Mouse (Mus musculus) heart, embryonic 15.5 days (tissue): ENCODE data around the gene Tmbim6. TPM values are rescaled to one million over a fixed set of nuclear protein-coding genes. Genes with fewer than 3 reads are reported as not detected.
"Not testable (repeated sequence)": the region's sequence is repeated elsewhere in the genome, so short reads cannot be mapped to it uniquely, and the experiment has no call there.

Experiments used
- ATAC-seq: fragments of 200-750 bp; cut with Nextera tagmentation; replicated peaks from 2 replicates; pipeline ENCODE4 v1.8.0; 2017; ENCODE audit warnings: low read depth, moderate TSS enrichment; ENCODE audit not compliant: insufficient number of reproducible peaks, insufficient read depth, low FRiP score
- H3K27ac ChIP-seq: fragments of 300-500 bp; sonication (generic); 2 replicates; pipeline ENCODE4 v1.5.1; 2015; ENCODE audit warnings: mild to moderate bottlenecking, inconsistent platforms
- H3K27me3 ChIP-seq: fragments of 300-500 bp; sonication (generic); 2 replicates; pipeline ENCODE4 v1.6.1; 2015; ENCODE audit warnings: inconsistent platforms
- H3K36me3 ChIP-seq: fragments of 300-500 bp; sonication (generic); 2 replicates; pipeline ENCODE4 v1.6.1; 2015; ENCODE audit warnings: mild to moderate bottlenecking, inconsistent platforms
- H3K4me1 ChIP-seq: fragments of 300-500 bp; sonication (generic); replicated peaks from 2 replicates; pipeline ENCODE4 v1.6.1; 2015; ENCODE audit warnings: inconsistent platforms
- H3K4me2 ChIP-seq: fragments of 300-500 bp; sonication (generic); 2 replicates; pipeline ENCODE4 v1.6.1; 2015; ENCODE audit warnings: inconsistent platforms, mild to moderate bottlenecking, moderate library complexity
- H3K4me3 ChIP-seq: fragments of 300-500 bp; sonication (generic); 2 replicates; pipeline ENCODE4 v1.5.1; 2015; ENCODE audit warnings: mild to moderate bottlenecking, inconsistent platforms
- H3K9ac ChIP-seq: fragments of 300-500 bp; sonication (generic); 2 replicates; pipeline ENCODE4 v1.6.1; 2015; ENCODE audit warnings: mild to moderate bottlenecking, inconsistent platforms
- H3K9me3 ChIP-seq: fragments of 300-500 bp; sonication (generic); replicated peaks from 2 replicates; pipeline ENCODE4 v1.6.1; 2016; ENCODE audit warnings: inconsistent platforms
- WGBS: fragments of 180-500 bp; shearing (Covaris S2); methylation state at CpG from one replicate; pipeline ENCODE4 v1.1.7; 2015; ENCODE audit warnings: mixed read lengths; 5-methylcytosine and 5-hydroxymethylcytosine counted together
- polyA plus RNA-seq: library from polyadenylated mRNA; unstranded; fragments of >200 nt; fragmentation: Nextera tagmentation; extraction: Ambion mirVana; gene quantifications from 2 replicates; pipeline ENCODE4 v1.2.1, GENCODE M21; 2015

The Tmbim6 gene
- polyA plus RNA-seq, 1 experiment from 2014 or later: 221 TPM

DNA sequence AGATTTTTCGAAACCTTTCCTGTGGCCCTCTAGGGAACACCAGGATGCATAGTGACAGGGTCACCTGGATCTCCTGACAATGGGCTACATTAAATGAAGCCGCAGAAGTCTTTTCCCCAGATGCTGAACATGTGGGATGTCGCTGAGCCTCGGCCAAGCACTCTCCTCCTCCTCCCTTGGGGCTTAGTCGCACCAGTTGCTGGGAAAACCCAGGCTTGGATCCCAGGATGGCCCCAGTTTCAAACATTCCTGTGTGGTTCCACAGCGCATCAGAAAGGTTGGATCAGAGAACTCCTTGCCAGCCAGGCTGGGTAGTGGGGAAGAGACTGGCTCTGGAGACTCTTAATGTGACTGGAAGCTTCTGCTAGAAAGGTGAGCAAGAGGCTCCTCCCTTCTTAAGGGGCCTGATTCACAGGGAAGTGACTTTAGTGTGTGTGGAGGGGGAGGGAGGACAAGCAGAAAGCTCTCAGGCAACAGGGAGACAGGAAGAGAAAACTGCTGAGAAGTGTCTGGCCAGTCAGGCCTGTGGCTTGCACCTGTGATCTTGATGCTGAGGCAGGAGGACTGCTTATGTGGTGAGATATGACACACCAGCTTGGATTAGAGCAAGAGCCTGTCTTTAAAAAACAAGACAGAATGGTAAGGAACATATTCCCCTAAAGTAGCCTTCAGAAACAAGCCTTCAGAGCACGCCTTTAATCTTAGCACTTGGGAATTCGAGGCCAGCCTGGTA, 46.5 kb downstream of the Tmbim6 start:
- H3K27ac ChIP-seq: peak overlapping the region; percentile 57
- H3K9me3 ChIP-seq: no peaks in the 10 kb centered on the region
- no peaks in the 10 kb centered on the region for H3K36me3 ChIP-seq
- no peak for ATAC-seq
- 77% methylated on average over 8 of the region's 8 CpGs for WGBS
- H3K27me3 ChIP-seq: no peaks in the 10 kb centered on the region
- H3K4me3 ChIP-seq: no peak overlapping the region
- H3K9ac ChIP-seq: no peak overlapping the region
- no peak overlapping the region for H3K4me2 ChIP-seq
- H3K4me1 ChIP-seq: peaks cover 64% of the 10 kb centered on the region

DNA sequence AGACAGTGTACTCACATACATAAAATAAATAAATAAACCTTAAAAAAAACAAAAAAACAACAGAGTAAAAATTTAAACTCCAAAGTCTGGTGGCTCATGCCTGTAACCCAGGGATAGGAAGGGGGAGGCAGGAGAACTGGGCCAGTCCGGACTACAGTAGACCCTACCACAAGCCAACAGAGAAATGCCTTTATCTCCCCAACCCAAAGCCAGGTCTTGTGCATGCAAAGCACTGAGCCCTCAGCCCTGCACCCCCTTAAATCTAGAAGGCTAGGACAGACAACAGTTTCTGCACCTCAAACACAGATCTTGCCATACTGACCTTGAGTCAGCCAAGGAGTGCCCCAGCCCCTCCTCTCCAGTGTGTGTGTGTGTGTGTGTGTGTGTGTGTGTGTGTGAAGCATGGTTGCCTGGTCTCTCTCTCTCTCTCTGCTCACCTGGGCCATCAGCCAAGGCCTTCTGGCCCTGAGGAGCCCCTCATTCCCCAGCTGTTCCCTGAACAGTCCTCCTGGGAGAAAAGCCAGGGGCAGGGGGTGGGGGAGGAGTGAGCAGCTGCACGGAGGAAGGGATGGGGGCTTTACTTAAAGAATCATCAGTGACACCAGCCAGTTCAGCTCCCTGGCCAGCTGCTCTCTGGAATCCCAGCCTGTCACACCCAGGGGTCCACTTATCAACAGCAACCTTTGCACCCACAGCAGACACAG, 47.6 kb downstream of the Tmbim6 start:
- Histone ChIP-seq H3K9ac (peak overlapping the region; percentile 29; the same call in 1 of the 2 replicates), H3K36me3 (no peaks in the 10 kb centered on the region), H3K27me3 (no peaks in the 10 kb centered on the region), H3K27ac (peak overlapping the region; percentile 90), H3K4me2 (peak overlapping the region; percentile 39), H3K9me3 (no peaks in the 10 kb centered on the region), H3K4me3 (no peak overlapping the region), H3K4me1 (peaks cover 54% of the 10 kb centered on the region)
- ATAC-seq: peak; percentile 83
- WGBS: 27% methylated on average over 2 of the region's 2 CpGs

DNA sequence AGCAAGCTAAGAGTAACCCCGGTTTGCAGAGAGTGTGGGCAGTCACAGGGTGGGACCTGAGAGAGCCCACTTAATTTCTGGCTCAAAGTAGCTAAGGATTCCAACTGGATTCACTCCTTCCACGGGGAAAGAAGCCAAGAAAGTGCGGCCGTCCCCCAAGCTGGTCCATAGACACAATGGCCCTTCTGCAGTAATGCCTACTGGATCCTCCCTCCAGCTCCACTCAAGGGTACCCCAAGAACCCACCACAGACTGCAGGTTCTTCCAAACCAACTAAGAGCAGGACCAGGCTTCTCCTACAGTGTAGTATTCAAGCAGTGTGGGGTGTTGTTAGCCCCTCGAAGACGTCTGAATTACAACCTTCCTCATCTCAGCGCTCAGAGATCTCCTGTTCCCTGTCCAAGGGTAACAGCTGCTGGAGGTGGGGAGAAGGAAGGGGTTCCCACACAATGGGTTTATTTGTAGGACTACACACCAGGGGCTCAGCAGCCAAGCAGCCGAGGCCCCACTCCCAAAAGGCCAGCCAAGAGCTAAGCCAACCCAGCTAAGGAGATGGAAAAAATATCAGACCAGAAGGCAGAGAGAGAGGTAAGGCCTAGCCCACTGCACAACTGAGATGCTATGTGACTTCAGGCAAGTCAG, 48.3 kb downstream of the Tmbim6 start:
- Histone ChIP-seq H3K4me2 (peak overlapping the region; percentile 39), H3K9ac (0 out of 2 replicates have a peak overlapping the region, but pooled peaks have one; percentile 29), H3K27ac (peak overlapping the region; percentile 90), H3K9me3 (no peaks in the 10 kb centered on the region), H3K36me3 (no peaks in the 10 kb centered on the region), H3K27me3 (no peaks in the 10 kb centered on the region), H3K4me1 (peaks cover 49% of the 10 kb centered on the region), H3K4me3 (no peak overlapping the region)
- 40% methylated on average over 8 of the region's 8 CpGs for WGBS
- 0 out of 2 replicates have a peak, but pooled peaks have one; percentile 9 for ATAC-seq

GRCm38 (mm10) chr15:99442358-99442757, 49.7 kb downstream of the Tmbim6 start:
- Histone ChIP-seq H3K9me3 (no peaks in the 10 kb centered on the region), H3K36me3 (no peaks in the 10 kb centered on the region), H3K4me3 (no peak overlapping the region), H3K9ac (no peak overlapping the region), H3K27ac (no peak overlapping the region), H3K4me1 (peaks cover 37% of the 10 kb centered on the region), H3K4me2 (no peak overlapping the region), H3K27me3 (no peaks in the 10 kb centered on the region)
- 75% methylated on average over 7 of the region's 7 CpGs for WGBS
- ATAC-seq: no peak

DNA sequence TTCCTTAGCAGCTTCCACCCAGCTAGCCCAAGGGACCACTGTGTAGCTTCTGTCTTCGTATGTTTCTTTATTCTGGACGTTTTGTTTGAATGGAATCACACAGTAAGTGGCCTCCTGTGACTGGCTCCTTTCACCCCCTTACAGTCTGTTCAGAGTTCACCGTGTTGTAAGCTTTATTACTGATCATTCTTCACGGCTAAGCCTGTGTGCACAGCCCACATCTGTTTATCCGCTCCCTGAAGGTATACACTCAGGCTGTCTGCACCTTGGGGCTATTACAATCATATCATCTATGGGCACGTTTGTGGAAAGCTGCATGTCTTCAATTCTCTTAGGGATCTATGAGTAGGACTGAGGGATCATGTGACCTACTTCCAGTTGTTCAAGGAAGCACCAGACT, 52.9 kb downstream of the Tmbim6 start:
- Histone ChIP-seq H3K4me1 (peaks cover 42% of the 10 kb centered on the region), H3K4me2 (no peak overlapping the region), H3K9ac (no peak overlapping the region), H3K27ac (no peak overlapping the region), H3K27me3 (no peaks in the 10 kb centered on the region), H3K9me3 (no peaks in the 10 kb centered on the region), H3K36me3 (no peaks in the 10 kb centered on the region), H3K4me3 (no peak overlapping the region)
- ATAC-seq: no peak
- WGBS: 62% methylated on average over 6 of the region's 6 CpGs

GRCm38 (mm10) chr15:99446136-99446535, 53.5 kb downstream of the Tmbim6 start:
- not testable (repeated sequence) for H3K27ac ChIP-seq, H3K9ac ChIP-seq, H3K4me2 ChIP-seq, H3K36me3 ChIP-seq, H3K4me3 ChIP-seq, H3K9me3 ChIP-seq, H3K27me3 ChIP-seq, ATAC-seq
- WGBS: 87% methylated on average over 10 of the region's 10 CpGs
- H3K4me1 ChIP-seq: peaks cover 40% of the 10 kb centered on the region

- H3K4me3 ChIP-seq: peak overlapping the region; percentile 4; the same call in 1 of the 2 replicates
- H3K9ac ChIP-seq: peak overlapping the region; percentile 10; the same call in 1 of the 2 replicates
- 12% methylated on average over 9 of the region's 9 CpGs for WGBS
- H3K36me3 ChIP-seq: no peaks in the 10 kb centered on the region
- peak overlapping the region; percentile 42 for H3K4me2 ChIP-seq
- peak overlapping the region; percentile 82 for H3K27ac ChIP-seq
- no peaks in the 10 kb centered on the region for H3K9me3 ChIP-seq
- H3K27me3 ChIP-seq: no peaks in the 10 kb centered on the region
- peak; percentile 86 for ATAC-seq
- peaks cover 50% of the 10 kb centered on the region for H3K4me1 ChIP-seq
Observed at GRCm38 (mm10) chr15:99449131-99449750, 56.6 kb downstream of the Tmbim6 start.

GRCm38 (mm10) chr15:99449751-99450280, 57.1 kb downstream of the Tmbim6 start:
- Histone ChIP-seq H3K27me3 (no peaks in the 10 kb centered on the region), H3K36me3 (no peaks in the 10 kb centered on the region), H3K4me3 (peak overlapping the region; percentile 4; the same call in 1 of the 2 replicates), H3K9me3 (no peaks in the 10 kb centered on the region), H3K4me2 (peak overlapping the region; percentile 42), H3K27ac (peak overlapping the region; percentile 82), H3K9ac (0 out of 2 replicates have a peak overlapping the region, but pooled peaks have one; percentile 10), H3K4me1 (peaks cover 51% of the 10 kb centered on the region)
- ATAC-seq: peak; percentile 28; the same call in 1 of the 2 replicates
- WGBS: 20% methylated on average over 8 of the region's 8 CpGs

DNA sequence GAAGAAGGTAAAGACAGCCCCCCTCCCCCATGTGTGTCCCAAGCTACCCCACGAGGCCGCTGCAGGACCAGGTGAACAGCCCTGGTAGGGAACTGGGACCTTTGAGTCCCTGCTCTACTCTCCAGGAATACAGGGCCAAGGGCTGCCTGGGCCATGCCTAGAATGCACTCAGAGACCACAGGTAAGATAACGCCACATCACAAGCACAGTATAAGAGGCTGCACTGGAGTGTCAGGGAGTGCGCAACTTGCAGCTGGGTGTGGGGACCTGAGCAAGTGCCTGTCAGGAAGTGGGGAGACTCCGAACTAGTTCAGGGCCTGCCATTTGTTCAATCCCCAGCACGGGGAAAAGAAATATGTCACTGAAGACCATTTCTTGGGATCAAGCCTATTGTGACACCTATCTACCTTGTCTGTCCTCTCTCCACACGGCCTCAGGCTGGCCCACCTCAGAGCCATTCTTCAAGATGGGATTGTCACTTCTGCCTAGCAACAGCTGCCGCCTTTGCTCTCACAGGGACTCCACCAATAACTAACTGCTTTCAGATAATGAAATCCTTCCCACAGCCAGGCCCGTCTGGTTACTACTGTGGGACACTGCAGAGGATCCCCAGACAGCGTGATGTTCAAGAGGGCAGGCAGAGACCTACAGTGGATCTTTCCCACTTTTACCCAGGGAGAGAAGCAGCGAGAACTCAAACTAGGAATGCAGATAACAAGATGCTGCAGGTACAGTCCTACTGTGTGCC, 60.6 kb downstream of the Tmbim6 start:
- Histone ChIP-seq H3K9ac (no peak overlapping the region), H3K4me1 (peaks cover 72% of the 10 kb centered on the region), H3K9me3 (no peaks in the 10 kb centered on the region), H3K36me3 (no peaks in the 10 kb centered on the region), H3K27me3 (no peaks in the 10 kb centered on the region), H3K4me3 (no peak overlapping the region), H3K27ac (no peak overlapping the region), H3K4me2 (no peak overlapping the region)
- 65% methylated on average over 11 of the region's 11 CpGs for WGBS
- ATAC-seq: no peak

DNA sequence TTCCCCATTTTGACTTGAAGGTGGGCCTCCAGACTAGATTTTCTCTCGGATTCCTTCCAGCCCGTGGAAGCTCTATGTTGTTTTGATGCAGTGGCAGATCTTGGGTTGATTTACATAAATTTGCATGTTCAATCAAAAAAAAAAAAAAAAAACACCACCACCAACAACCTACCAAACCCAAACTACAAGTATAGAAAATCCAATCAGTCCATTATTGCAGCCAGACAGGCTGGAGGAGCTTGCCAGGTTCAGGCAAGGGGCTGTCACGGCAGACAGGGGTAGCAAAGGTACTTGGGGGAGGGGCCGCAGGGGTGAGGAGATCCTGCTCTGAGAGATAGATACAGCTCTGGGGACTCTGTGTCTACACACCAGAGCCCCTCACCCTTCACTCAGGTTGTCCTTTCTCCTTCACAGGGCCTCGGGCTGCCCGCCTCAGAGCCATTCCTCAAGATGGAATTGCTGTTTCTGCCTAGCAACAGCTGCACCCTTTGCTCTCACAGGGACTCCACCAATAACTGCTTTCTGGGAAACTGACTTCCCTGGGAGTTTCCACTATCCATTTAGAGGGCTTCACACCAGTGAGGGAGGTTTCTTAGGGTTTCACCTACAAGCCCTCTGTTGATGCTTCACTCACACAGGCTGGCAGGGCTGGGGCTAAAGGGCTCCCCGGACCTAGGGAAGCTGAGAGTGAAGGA, 62.0 kb downstream of the Tmbim6 start:
- Histone ChIP-seq H3K4me2 (no peak overlapping the region), H3K36me3 (no peaks in the 10 kb centered on the region), H3K4me1 (peaks cover 63% of the 10 kb centered on the region), H3K9ac (no peak overlapping the region), H3K27ac (no peak overlapping the region), H3K9me3 (no peaks in the 10 kb centered on the region), H3K4me3 (no peak overlapping the region), H3K27me3 (no peaks in the 10 kb centered on the region)
- no peak for ATAC-seq
- WGBS: 74% methylated on average over 7 of the region's 7 CpGs
